Mouse (Mus musculus) left cerebral cortex, postnatal 4 days (tissue): ENCODE measurements around the gene Lrtm2. TPM values are rescaled to one million over a fixed set of nuclear protein-coding genes. Genes with fewer than 3 reads are reported as not detected.
"Not testable (repeated sequence)": the region's sequence is repeated elsewhere in the genome, so short reads cannot be mapped to it uniquely, and the experiment has no call there.

Experiments
- DNase-seq: peaks from one replicate; pipeline ENCODE4 v3.0.0-alpha.2; 2022
- intact Hi-C: fragments of 180-260 bp; cut with DNase I; formaldehyde crosslinking; loops from one replicate; pipeline ENCODE4 v1.15.1; 2025
- total RNA-seq, 2 experiments: library from RNA; stranded (reverse); gene quantifications; 2 replicates each; pipeline ENCODE4 v1.2.3; 2021

Gene Lrtm2
- total RNA-seq, result 10 to 100 TPM; 21.5 to 22.5 TPM

- intact Hi-C loops, result no loop called here
- DNase-seq, result peak; percentile 64
Measured at GRCm38 (mm10) chr6:119330506-119330905, at the start of gene Lrtm2. Gene Lrtm2 (minus strand): TSS chr6:119330766.

GRCm38 (mm10) chr6:119378631-119379030, 48.1 kb upstream of the Lrtm2 start:
- no peak for DNase-seq
- intact Hi-C loops, result no loop called here

- DNase-seq, result no peak
- intact Hi-C loops, result no loop called here
Measured at GRCm38 (mm10) chr6:119377613-119378012, 47.0 kb upstream of the Lrtm2 start.

- intact Hi-C loops, result no loop called here
Measured at GRCm38 (mm10) chr6:119375035-119375434, 44.5 kb upstream of the Lrtm2 start.

GRCm38 (mm10) chr6:119373000-119373705, 42.6 kb upstream of the Lrtm2 start:
- intact Hi-C loops, result no loop called here
- DNase-seq, result no peak

More at GRCm38 (mm10) chr6:119375035-119375434, 44.5 kb upstream of the Lrtm2 start:
- no peak for DNase-seq

GRCm38 (mm10) chr6:119372237-119372636, 41.7 kb upstream of the Lrtm2 start:
- no peak for DNase-seq
- intact Hi-C loops, result no loop called here

GRCm38 (mm10) chr6:119371624-119372023, 41.1 kb upstream of the Lrtm2 start:
- intact Hi-C loops, result no loop called here
- DNase-seq, result no peak

GRCm38 (mm10) chr6:119367382-119367781, 36.8 kb upstream of the Lrtm2 start:
- no peak for DNase-seq
- intact Hi-C loops, result no loop called here

- DNase-seq, intact Hi-C loops: not testable (repeated sequence)
Measured at GRCm38 (mm10) chr6:119366800-119367199, 36.2 kb upstream of the Lrtm2 start.

GRCm38 (mm10) chr6:119363593-119363992, 33.0 kb upstream of the Lrtm2 start:
- no peak for DNase-seq
- intact Hi-C loops, result no loop called here

GRCm38 (mm10) chr6:119360925-119361702, 30.5 kb upstream of the Lrtm2 start:
- intact Hi-C loops, result no loop called here

GRCm38 (mm10) chr6:119360250-119360649, 29.7 kb upstream of the Lrtm2 start:
- intact Hi-C loops, DNase-seq: not testable (repeated sequence)

More at GRCm38 (mm10) chr6:119360925-119361702, 30.5 kb upstream of the Lrtm2 start:
- no peak for DNase-seq

GRCm38 (mm10) chr6:119358020-119358571, 27.5 kb upstream of the Lrtm2 start:
- no peak for DNase-seq
- intact Hi-C loops, result loop anchor here (10.0 kb wide), 1 partner anchor 77 kb away; no protein-coding TSS in a partner anchor

- intact Hi-C loops, result loop anchor here (10.0 kb wide), 1 partner anchor 82 kb away; no protein-coding TSS in a partner anchor
- no peak for DNase-seq
Measured at GRCm38 (mm10) chr6:119352501-119352900, 21.9 kb upstream of the Lrtm2 start.

- intact Hi-C loops, result loop anchor here (10.0 kb wide), 1 partner anchor 83 kb away; no protein-coding TSS in a partner anchor
- no peak for DNase-seq
Measured at GRCm38 (mm10) chr6:119351656-119352055, 21.1 kb upstream of the Lrtm2 start.

GRCm38 (mm10) chr6:119350703-119351198, 20.2 kb upstream of the Lrtm2 start:
- intact Hi-C loops, result loop anchor here (10.0 kb wide), 1 partner anchor 84 kb away; no protein-coding TSS in a partner anchor
- DNase-seq, result no peak

GRCm38 (mm10) chr6:119348234-119348633, 17.7 kb upstream of the Lrtm2 start:
- peak; percentile 90 for DNase-seq
- intact Hi-C loops, result loop anchor here (1.0 to 10.0 kb wide), 3 partner anchors 128 to 723 kb away; no protein-coding TSS in a partner anchor

GRCm38 (mm10) chr6:119347813-119348212, 17.2 kb upstream of the Lrtm2 start:
- intact Hi-C loops, result loop anchor here (1.0 to 10.0 kb wide), 3 partner anchors 128 to 723 kb away; no protein-coding TSS in a partner anchor
- DNase-seq, result no peak

- intact Hi-C loops, result loop anchor here (5.0 to 10.0 kb wide), 2 partner anchors 234 to 721 kb away; no protein-coding TSS in a partner anchor
- DNase-seq, result peak; percentile 50
Measured at GRCm38 (mm10) chr6:119346257-119346656, 15.7 kb upstream of the Lrtm2 start.

- no peak for DNase-seq
- intact Hi-C loops, result loop anchor here (10.0 kb wide), 1 partner anchor 717 kb away; no protein-coding TSS in a partner anchor
Measured at GRCm38 (mm10) chr6:119341409-119341808, 10.8 kb upstream of the Lrtm2 start.
